Mouse (Mus musculus): ENCODE results near the gene Zfp362. TPM values are rescaled to one million over a fixed set of nuclear protein-coding genes. Genes with fewer than 3 reads are reported as not detected.

The Zfp362 gene
- total and polyA plus RNA-seq, 2 experiments, result 0.83 to 5.7 TPM

GRCm38 (mm10) chr4:128848961-128849360 is 43.1 kb upstream of the Zfp362 start:
- 92% methylated on average over 3 of the region's 3 CpGs for WGBS
- DNase-seq (ENCODE audit: extremely low read depth, low read depth, low spot score), result no peak
- TF ChIP-seq POLR2A (IDR thresholded peaks at IDR 0.05; ENCODE audit: extremely low read depth, insufficient read depth, low read length) (no peak), CTCF (IDR thresholded peaks at IDR 0.05; ENCODE audit: low read depth, low read length) (no peak)
- H3K79me2 ChIP-seq (ENCODE audit: control insufficient read depth, insufficient read depth, low read length), result no peaks in the 10 kb centered on the region
- no peaks in the 10 kb centered on the region for H3K27me3 ChIP-seq (ENCODE audit: control insufficient read depth, insufficient read depth, low read length)
- H3K4me3 ChIP-seq (ENCODE audit: insufficient read depth, low read depth, low read length), result no peak overlapping the region
- no peak overlapping the region for H3K27ac ChIP-seq (replicated peaks; ENCODE audit: insufficient read depth, low read depth, low read length)
- H3K4me1 ChIP-seq (ENCODE audit: control insufficient read depth, insufficient read depth, low read length), result no peaks in the 10 kb centered on the region
- no peaks in the 10 kb centered on the region for H3K36me3 ChIP-seq (ENCODE audit: control insufficient read depth, insufficient read depth, low read length)
- H3K9ac ChIP-seq (ENCODE audit: low read depth, low read length), result no peak overlapping the region

GRCm38 (mm10) chr4:128845367-128845973 is 39.6 kb upstream of the Zfp362 start:
- no peak overlapping the region for H3K4me3 ChIP-seq (ENCODE audit: insufficient read depth, low read depth, low read length)
- no peak overlapping the region for H3K9ac ChIP-seq (ENCODE audit: low read depth, low read length)
- peaks cover 3% of the 10 kb centered on the region; the same call in 1 of the 2 replicates for H3K4me1 ChIP-seq (ENCODE audit: control insufficient read depth, insufficient read depth, low read length)
- no peaks in the 10 kb centered on the region for H3K36me3 ChIP-seq (ENCODE audit: control insufficient read depth, insufficient read depth, low read length)
- H3K27me3 ChIP-seq (ENCODE audit: control insufficient read depth, insufficient read depth, low read length), result no peaks in the 10 kb centered on the region
- no peak for DNase-seq (ENCODE audit: extremely low read depth, low read depth, low spot score)
- no peak overlapping the region for H3K27ac ChIP-seq (replicated peaks; ENCODE audit: insufficient read depth, low read depth, low read length)
- WGBS, result 70% methylated on average over 12 of the region's 12 CpGs
- no peaks in the 10 kb centered on the region for H3K79me2 ChIP-seq (ENCODE audit: control insufficient read depth, insufficient read depth, low read length)
- TF ChIP-seq CTCF (IDR thresholded peaks at IDR 0.05; ENCODE audit: low read depth, low read length), result no peak
- TF ChIP-seq POLR2A (IDR thresholded peaks at IDR 0.05; ENCODE audit: extremely low read depth, insufficient read depth, low read length), result no peak

GRCm38 (mm10) chr4:128844566-128844965 is 38.7 kb upstream of the Zfp362 start:
- no peak for DNase-seq (ENCODE audit: extremely low read depth, low read depth, low spot score)
- TF ChIP-seq POLR2A (IDR thresholded peaks at IDR 0.05; ENCODE audit: extremely low read depth, insufficient read depth, low read length), result no peak
- no peak for TF ChIP-seq CTCF (IDR thresholded peaks at IDR 0.05; ENCODE audit: low read depth, low read length)
- no peak overlapping the region for H3K27ac ChIP-seq (replicated peaks; ENCODE audit: insufficient read depth, low read depth, low read length)
- 45% methylated on average over 13 of the region's 13 CpGs for WGBS
- peaks cover 4% of the 10 kb centered on the region; the same call in 1 of the 2 replicates for H3K4me1 ChIP-seq (ENCODE audit: control insufficient read depth, insufficient read depth, low read length)
- no peaks in the 10 kb centered on the region for H3K36me3 ChIP-seq (ENCODE audit: control insufficient read depth, insufficient read depth, low read length)
- no peaks in the 10 kb centered on the region for H3K27me3 ChIP-seq (ENCODE audit: control insufficient read depth, insufficient read depth, low read length)
- H3K4me3 ChIP-seq (ENCODE audit: insufficient read depth, low read depth, low read length), result no peak overlapping the region
- no peak overlapping the region for H3K9ac ChIP-seq (ENCODE audit: low read depth, low read length)
- H3K79me2 ChIP-seq (ENCODE audit: control insufficient read depth, insufficient read depth, low read length), result no peaks in the 10 kb centered on the region

GRCm38 (mm10) chr4:128841259-128841658 is 35.4 kb upstream of the Zfp362 start:
- H3K36me3 ChIP-seq (ENCODE audit: control insufficient read depth, insufficient read depth, low read length), result no peaks in the 10 kb centered on the region
- H3K4me3 ChIP-seq (ENCODE audit: insufficient read depth, low read depth, low read length), result no peak overlapping the region
- 72% methylated on average over 8 of the region's 8 CpGs for whole genome bisulfite sequencing
- no peak for DNase-seq (ENCODE audit: extremely low read depth, low read depth, low spot score)
- H3K9ac ChIP-seq (ENCODE audit: low read depth, low read length), result no peak overlapping the region
- no peak overlapping the region for H3K27ac ChIP-seq (replicated peaks; ENCODE audit: insufficient read depth, low read depth, low read length)
- peaks cover 4% of the 10 kb centered on the region; the same call in 1 of the 2 replicates for H3K4me1 ChIP-seq (ENCODE audit: control insufficient read depth, insufficient read depth, low read length)
- TF ChIP-seq CTCF (IDR thresholded peaks at IDR 0.05; ENCODE audit: low read depth, low read length), result no peak
- TF ChIP-seq POLR2A (IDR thresholded peaks at IDR 0.05; ENCODE audit: extremely low read depth, insufficient read depth, low read length), result no peak
- H3K27me3 ChIP-seq (ENCODE audit: control insufficient read depth, insufficient read depth, low read length), result no peaks in the 10 kb centered on the region
- no peaks in the 10 kb centered on the region for H3K79me2 ChIP-seq (ENCODE audit: control insufficient read depth, insufficient read depth, low read length)

- peak overlapping the region; percentile 19 for H3K27ac ChIP-seq (replicated peaks; ENCODE audit: insufficient read depth, low read depth, low read length)
- H3K27me3 ChIP-seq (ENCODE audit: control insufficient read depth, insufficient read depth, low read length), result no peaks in the 10 kb centered on the region
- DNase-seq (ENCODE audit: extremely low read depth, low read depth, low spot score), result peak; percentile 31
- 0 out of 2 replicates have a peak overlapping the region, but pooled peaks have one; percentile 0 for H3K9ac ChIP-seq (ENCODE audit: low read depth, low read length)
- peaks cover 4% of the 10 kb centered on the region; the same call in 1 of the 2 replicates for H3K4me1 ChIP-seq (ENCODE audit: control insufficient read depth, insufficient read depth, low read length)
- H3K36me3 ChIP-seq (ENCODE audit: control insufficient read depth, insufficient read depth, low read length), result no peaks in the 10 kb centered on the region
- 57% methylated on average over 16 of the region's 16 CpGs for WGBS
- no peak for TF ChIP-seq POLR2A (IDR thresholded peaks at IDR 0.05; ENCODE audit: extremely low read depth, insufficient read depth, low read length)
- no peak overlapping the region for H3K4me3 ChIP-seq (ENCODE audit: insufficient read depth, low read depth, low read length)
- no peaks in the 10 kb centered on the region for H3K79me2 ChIP-seq (ENCODE audit: control insufficient read depth, insufficient read depth, low read length)
These were observed 34.2 kb upstream of the Zfp362 start for GRCm38 (mm10) chr4:128839811-128840738.
